Mouse (Mus musculus) right cerebral cortex, postnatal 4 days (tissue): ENCODE measurements around the gene Htr3b.
"Not testable (repeated sequence)": the region's sequence is repeated elsewhere in the genome, so short reads cannot be mapped to it uniquely, and the experiment has no call there.

Source experiments
- DNase-seq: peaks from one replicate; pipeline ENCODE4 v3.0.0-alpha.2; 2022

Gene Htr3b

DNA sequence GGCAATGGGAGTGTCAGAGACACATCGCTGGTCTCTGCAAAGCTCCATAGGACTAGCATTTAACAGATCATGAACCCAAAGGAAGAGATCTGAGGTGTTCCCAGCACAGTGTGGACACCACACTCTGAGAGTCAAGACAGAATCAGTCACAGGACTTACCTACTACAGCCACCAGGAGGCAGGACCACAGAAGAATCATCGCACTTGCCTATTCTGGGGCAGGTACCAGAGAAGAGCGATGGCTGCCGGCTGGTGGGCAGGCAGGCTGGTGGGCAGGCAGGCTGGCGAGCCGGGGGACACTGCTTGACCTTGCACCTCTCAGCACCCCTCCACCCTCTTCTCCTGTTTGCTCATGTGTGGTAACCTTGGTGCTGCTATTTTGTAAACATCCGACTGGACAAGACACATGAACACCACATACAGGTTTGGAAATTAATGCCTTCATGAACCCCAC is at the start of gene Htr3b:
Gene Htr3b (minus strand): TSS at position 404 of the 454 bp plus-strand sequence.
- no peak for DNase-seq

DNA sequence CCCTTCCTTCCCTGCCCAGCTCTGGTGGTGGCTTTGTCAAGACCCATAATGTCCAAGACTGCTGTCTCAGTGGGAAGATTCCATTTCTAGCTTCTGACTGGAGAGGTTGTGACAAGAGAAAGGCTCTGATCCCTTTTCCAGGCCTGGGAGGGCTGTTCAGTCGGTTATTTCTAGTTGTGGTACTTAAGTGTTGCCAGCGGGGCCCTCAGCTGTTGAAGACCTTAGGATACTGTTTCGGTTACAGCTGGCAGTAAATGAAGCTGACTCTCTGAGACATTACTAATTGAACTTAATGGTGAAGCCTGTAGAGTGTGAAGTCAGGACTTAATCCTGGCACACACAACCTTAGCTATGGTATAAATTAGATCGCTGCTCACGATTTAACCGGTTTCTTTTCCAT is 34.5 kb upstream of the Htr3b start:
- DNase-seq, result no peak

- no peak for DNase-seq
Observed at GRCm38 (mm10) chr9:48995735-48996134, 30.9 kb upstream of the Htr3b start.

DNA sequence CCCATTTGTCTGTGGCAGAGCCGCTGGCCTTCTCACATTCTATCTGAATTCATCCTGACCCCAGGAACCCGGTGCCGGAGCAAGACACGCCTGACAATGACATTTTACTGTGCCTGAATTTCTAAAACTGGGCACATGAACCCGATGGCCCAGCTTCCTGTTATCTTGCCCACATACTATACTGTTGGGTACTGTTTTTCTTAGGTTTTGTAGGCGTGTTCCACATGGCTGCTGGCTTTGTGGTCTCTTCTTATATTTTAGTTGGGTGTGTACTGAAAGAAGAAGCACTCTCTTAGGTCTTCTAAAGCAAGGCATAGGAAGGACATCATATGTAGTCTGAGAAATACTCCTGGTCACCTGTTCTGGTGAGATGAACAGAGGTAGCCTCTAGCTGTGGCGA is 30.0 kb upstream of the Htr3b start:
- no peak for DNase-seq

GRCm38 (mm10) chr9:48991671-48992070 is 26.9 kb upstream of the Htr3b start:
- no peak for DNase-seq

- DNase-seq, result peak; percentile 11
Observed at GRCm38 (mm10) chr9:48987201-48988101, 22.7 kb upstream of the Htr3b start.

DNA sequence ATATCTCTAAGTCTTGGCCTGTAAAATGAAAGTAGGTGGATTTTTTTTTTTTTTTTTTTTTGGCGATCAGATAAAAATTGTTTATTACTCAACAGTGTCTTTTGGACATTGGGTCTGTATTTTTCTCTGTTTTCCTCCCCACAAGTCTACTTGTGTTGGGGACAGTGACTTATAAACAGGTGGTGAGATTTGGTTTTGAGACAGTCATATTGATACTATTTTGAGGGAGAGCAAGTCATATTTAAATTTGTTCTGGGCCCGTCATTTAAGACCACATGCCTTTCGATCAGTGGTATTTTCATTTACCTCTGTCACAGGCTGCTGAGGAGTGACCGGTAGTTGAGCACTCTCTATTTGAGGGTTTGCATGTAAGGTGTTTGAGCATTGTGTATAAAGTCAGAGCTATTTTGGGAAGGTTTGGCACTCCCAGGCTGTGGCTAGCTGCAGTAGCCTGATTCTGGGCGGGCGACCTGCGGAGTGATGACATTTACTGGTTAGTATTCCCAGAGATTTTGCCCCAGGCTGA is 21.9 kb upstream of the Htr3b start:
- no peak for DNase-seq

GRCm38 (mm10) chr9:48985708-48986088 is 20.9 kb upstream of the Htr3b start:
- no peak for DNase-seq

DNA sequence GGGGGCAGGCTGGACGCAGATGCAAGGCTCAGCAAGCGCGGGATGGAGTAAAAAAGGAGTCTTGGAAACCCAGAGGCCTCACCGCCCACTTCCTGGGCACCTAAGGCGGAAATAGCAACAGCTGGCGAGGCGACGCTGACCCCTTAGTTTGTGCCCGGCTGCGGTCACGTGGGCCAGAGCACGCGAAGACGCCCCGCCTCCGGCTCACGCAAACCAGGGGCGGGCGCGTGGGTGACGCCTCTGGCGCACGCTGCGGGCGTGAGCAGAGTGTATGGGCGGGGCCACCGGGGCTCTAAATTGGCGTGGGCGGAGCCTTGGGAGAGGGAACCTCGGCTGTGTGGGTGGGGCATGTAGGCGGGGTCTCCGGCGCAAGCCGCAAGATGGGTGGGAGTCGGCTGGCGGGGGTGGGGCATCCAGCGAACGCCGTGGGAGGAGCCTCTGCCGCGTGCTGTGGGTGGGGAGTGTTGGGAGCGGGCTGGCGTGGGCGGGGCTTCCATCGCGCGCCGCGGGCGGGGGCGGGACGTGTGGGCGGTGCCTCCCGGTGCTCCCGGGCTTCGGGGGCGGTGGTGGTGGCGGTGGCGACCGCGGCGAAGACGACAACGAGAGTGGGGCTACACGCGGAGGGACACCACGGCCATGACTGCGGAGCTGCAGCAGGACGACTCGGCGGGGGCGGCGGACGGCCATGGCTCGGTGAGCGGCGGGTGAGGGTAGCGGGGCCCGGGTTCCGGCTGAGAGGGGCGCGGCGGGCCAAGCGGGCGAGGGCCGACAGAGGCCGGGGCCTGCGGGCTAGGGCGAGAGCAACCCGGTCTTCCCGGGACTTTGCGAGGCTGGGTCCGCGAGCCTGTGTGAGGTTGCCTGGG is 20.3 kb upstream of the Htr3b start, which contains the start of gene Usp28:
Gene Usp28 (plus strand): TSS at position 531 of the 863 bp plus-strand sequence.
- DNase-seq, result peak; percentile 98

GRCm38 (mm10) chr9:48984320-48984844 is 19.6 kb upstream of the Htr3b start:
- no peak for DNase-seq

DNA sequence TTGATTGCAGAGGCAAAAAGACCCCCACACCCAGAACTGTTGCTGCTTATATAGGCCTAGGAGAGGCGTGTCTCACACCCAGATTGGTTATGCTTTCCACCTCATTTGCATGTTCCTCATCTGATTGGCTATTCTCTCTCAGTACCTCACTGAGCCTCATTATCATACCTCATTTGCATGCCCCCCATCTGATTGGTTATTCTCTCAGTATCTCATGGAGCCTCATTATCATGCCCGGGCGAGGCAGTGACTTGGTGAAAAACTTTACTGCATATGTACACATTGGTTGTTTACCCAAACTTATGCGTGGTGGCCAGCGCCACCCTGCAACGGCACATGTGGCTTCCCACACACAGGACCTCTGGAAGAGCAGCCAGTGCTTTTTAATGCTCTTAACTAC is 19.0 kb upstream of the Htr3b start:
- not testable (repeated sequence) for DNase-seq

DNA sequence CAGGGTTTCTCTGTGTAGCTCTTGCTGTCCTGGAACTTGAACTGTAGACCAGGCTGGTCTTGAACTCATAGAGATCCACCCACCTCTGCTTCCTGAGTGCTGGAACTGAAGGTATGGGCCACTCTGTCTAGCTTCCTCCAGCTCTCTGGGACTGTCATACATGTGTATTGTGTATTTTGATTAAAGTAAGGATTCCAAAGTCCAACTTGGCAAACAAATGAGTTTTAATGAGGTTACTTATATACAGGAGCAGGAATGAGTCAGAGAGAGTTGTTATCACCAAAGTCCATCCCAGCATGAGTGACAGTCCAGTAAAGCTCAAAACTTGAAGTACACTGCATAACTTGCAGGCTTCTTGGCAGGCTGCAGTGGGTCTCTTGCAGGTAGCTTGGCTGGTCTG is 17.0 kb upstream of the Htr3b start:
- no peak for DNase-seq

- DNase-seq, result no peak
Observed at GRCm38 (mm10) chr9:48980781-48981180, 16.0 kb upstream of the Htr3b start.

- no peak for DNase-seq
Observed at GRCm38 (mm10) chr9:48980371-48980770, 15.6 kb upstream of the Htr3b start.

GRCm38 (mm10) chr9:48976661-48977355 is 12.0 kb upstream of the Htr3b start:
- DNase-seq, result no peak

DNA sequence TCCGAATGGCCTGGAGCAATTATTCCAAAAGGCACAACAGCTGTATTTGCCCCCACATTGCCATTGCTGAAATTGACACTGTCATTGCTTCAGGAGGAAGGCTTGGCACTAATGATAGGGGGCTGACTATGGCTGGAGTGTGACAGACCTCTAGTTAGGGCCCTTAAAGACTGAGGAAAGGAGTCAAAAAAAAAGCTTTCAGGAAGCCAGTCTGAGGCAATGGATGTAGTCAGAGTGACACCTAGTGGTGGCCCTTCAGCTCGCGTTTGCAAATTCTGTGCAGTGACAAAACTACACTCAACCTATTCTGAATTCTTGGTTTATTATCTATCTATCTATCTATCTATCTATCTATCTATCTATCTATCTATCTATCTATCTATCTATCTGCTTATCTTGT is 7.7 kb upstream of the Htr3b start:
- peak; percentile 68 for DNase-seq

- no peak for DNase-seq
Observed at GRCm38 (mm10) chr9:48962131-48962530, 2.7 kb downstream of the Htr3b start.

- DNase-seq, result no peak
Observed at GRCm38 (mm10) chr9:48961314-48961713, 3.5 kb downstream of the Htr3b start.

DNA sequence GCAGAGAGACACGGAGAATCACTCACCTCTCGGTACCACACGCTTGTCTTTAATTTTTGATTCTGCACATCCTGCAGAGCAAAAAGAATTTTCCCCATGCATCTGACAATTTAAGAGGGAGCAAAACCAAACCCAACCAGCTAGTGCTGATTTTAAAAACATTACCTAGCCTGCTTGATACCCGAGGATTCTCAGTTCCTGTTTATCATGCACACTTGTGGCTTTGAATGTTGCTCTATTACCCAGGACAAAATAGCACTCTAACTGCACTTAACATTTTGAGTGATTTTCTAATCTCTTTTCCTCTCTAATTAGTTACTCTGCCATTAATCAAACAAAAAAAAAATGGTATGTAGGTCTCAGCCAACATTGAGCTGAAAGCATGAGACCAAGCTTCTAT is 17.2 kb downstream of the Htr3b start:
- DNase-seq, result no peak

- DNase-seq, result no peak
Observed at GRCm38 (mm10) chr9:48942349-48942748, 22.4 kb downstream of the Htr3b start.

DNA sequence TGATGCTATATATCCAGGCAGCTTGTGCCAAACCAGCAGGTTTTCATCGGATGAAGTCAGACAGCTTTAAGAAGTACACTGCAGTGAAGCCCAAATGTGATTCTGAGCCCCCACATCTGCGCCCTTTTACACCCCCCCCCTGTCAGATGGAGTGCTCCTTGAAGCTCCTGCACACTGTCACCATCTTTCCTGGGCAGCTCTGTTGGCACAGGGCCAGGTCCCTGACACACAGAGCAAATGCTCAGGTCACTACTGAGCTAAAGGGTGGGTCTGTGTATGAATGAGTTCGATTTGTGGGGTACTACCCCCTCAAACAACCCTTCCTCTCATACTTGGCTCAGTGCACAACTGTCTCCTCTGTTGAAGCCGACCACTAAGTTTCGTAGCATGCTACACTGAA is 35.4 kb downstream of the Htr3b start:
- peak; percentile 11 for DNase-seq

GRCm38 (mm10) chr9:48928781-48929180 is 36.0 kb downstream of the Htr3b start:
- DNase-seq, result no peak
